Mouse (Mus musculus) hindbrain, embryonic 14.5 days (tissue): ENCODE data around the gene Tmem223. TPM values are rescaled to one million over a fixed set of nuclear protein-coding genes. Genes with fewer than 3 reads are reported as not detected.

Experiments used
- ATAC-seq: fragments of 200-750 bp; cut with Nextera tagmentation; 2 replicates; pipeline ENCODE4 v1.8.0; 2017; ENCODE audit warnings: moderate number of reproducible peaks, mild to moderate bottlenecking, moderate TSS enrichment, moderate library complexity; ENCODE audit not compliant: low FRiP score
- DNase-seq: peaks from one replicate; pipeline ENCODE4 v3.0.0-alpha.2; 2015; ENCODE audit warnings: low spot score
- H3K27ac ChIP-seq: fragments of 300-500 bp; sonication (generic); 2 replicates; pipeline ENCODE4 v1.5.1; 2014; ENCODE audit warnings: mild to moderate bottlenecking, moderate library complexity
- H3K27me3 ChIP-seq: fragments of 300-500 bp; sonication (generic); 2 replicates; pipeline ENCODE4 v1.6.1; 2014; ENCODE audit warnings: mild to moderate bottlenecking, low read length, mixed read lengths; ENCODE audit not compliant: control insufficient read depth, insufficient read depth
- H3K36me3 ChIP-seq: fragments of 300-500 bp; sonication (generic); replicated peaks from 2 replicates; pipeline ENCODE4 v1.6.1; 2014; ENCODE audit not compliant: control insufficient read depth, insufficient read depth
- H3K4me1 ChIP-seq: fragments of 300-500 bp; sonication (generic); replicated peaks from 2 replicates; pipeline ENCODE4 v1.6.1; 2014; ENCODE audit warnings: antibody characterized with exemption, low read length, mixed read lengths; ENCODE audit not compliant: control insufficient read depth, insufficient read depth
- H3K4me2 ChIP-seq: fragments of 300-500 bp; sonication (generic); replicated peaks from 2 replicates; pipeline ENCODE4 v1.6.1; 2014; ENCODE audit warnings: mild to moderate bottlenecking, moderate library complexity
- H3K4me3 ChIP-seq: fragments of 300-500 bp; sonication (generic); replicated peaks from 2 replicates; pipeline ENCODE4 v1.5.1; 2014; ENCODE audit warnings: mild to moderate bottlenecking, low read length
- H3K9ac ChIP-seq: fragments of 300-500 bp; sonication (generic); 2 replicates; pipeline ENCODE4 v1.6.1; 2014
- H3K9me3 ChIP-seq: fragments of 300-500 bp; sonication (generic); 2 replicates; pipeline ENCODE4 v1.6.1; 2016; ENCODE audit warnings: low read length; ENCODE audit not compliant: control insufficient read depth
- WGBS: fragments of 180-500 bp; shearing (Covaris S2); extraction: QIAGEN DNeasy Blood & Tissue Kit; methylation state at CpG from one replicate; pipeline ENCODE4 v1.1.7; 2014; 5-methylcytosine and 5-hydroxymethylcytosine counted together
- polyA plus RNA-seq: library from polyadenylated mRNA; unstranded; fragments of >200 nt; fragmentation: Nextera tagmentation; extraction: Ambion mirVana; gene quantifications from 2 replicates; pipeline ENCODE4 v1.2.1, GENCODE M21; 2014

The Tmem223 gene
- polyA plus RNA-seq, 1 experiment from 2014 or later: 273 TPM

GRCm38 (mm10) chr19:8760757-8761156 is 10.0 kb upstream of the Tmem223 start:
- Histone ChIP-seq H3K9ac (no peak overlapping the region), H3K4me3 (no peak overlapping the region), H3K27me3 (no peaks in the 10 kb centered on the region), H3K36me3 (peaks cover 38% of the 10 kb centered on the region), H3K4me2 (no peak overlapping the region), H3K27ac (no peak overlapping the region), H3K4me1 (peaks cover 23% of the 10 kb centered on the region), H3K9me3 (peaks cover 11% of the 10 kb centered on the region; the same call in 1 of the 2 replicates)
- no peak for DNase-seq
- 83% methylated on average over 2 of the region's 2 CpGs for WGBS
- no peak for ATAC-seq

- H3K9me3 ChIP-seq: peaks cover 11% of the 10 kb centered on the region; the same call in 1 of the 2 replicates
- H3K9ac ChIP-seq: no peak overlapping the region
- H3K4me2 ChIP-seq: no peak overlapping the region
- H3K4me1 ChIP-seq: peaks cover 7% of the 10 kb centered on the region
- WGBS: 97% methylated on average over 4 of the region's 4 CpGs
- H3K27me3 ChIP-seq: no peaks in the 10 kb centered on the region
- H3K4me3 ChIP-seq: no peak overlapping the region
- H3K36me3 ChIP-seq: peaks cover 63% of the 10 kb centered on the region
- ATAC-seq (no peak), DNase-seq (no peak)
- H3K27ac ChIP-seq: no peak overlapping the region
These were observed 7.5 kb upstream of the Tmem223 start for GRCm38 (mm10) chr19:8763276-8763675.

DNA sequence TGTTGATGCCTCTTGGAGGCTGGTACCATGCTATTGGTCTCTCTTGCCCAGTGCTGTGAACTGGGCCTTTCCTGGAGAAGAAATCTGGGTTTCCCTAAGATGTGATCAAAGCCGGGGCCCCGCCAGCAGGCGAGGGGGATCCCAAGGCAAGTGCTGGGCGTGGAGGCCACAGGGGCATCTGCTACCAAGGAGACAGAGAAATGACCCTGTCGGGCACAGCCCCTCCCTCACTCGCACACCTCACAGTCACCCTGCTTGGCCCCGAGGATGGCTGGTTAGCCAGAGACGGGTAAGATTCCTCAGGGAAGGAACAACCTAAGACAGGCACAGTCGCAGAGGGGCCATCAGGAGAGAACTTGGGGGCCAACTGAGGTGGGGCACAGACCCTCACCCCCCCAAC is 5.2 kb upstream of the Tmem223 start:
- Histone ChIP-seq H3K4me1 (peaks cover 5% of the 10 kb centered on the region), H3K4me2 (no peak overlapping the region), H3K36me3 (peaks cover 86% of the 10 kb centered on the region), H3K27me3 (no peaks in the 10 kb centered on the region), H3K4me3 (no peak overlapping the region), H3K27ac (no peak overlapping the region), H3K9me3 (peaks cover 11% of the 10 kb centered on the region; the same call in 1 of the 2 replicates), H3K9ac (no peak overlapping the region)
- DNase-seq: no peak
- WGBS: 96% methylated on average over 9 of the region's 9 CpGs
- no peak for ATAC-seq

GRCm38 (mm10) chr19:8772996-8773395 is 2.2 kb downstream of the Tmem223 start:
- peak overlapping the region; percentile 99 for H3K4me2 ChIP-seq
- H3K27ac ChIP-seq: no peak overlapping the region
- H3K27me3 ChIP-seq: no peaks in the 10 kb centered on the region
- no peak for ATAC-seq
- 84% methylated on average over 5 of the region's 5 CpGs for WGBS
- no peak for DNase-seq
- peak overlapping the region; percentile 68 for H3K4me3 ChIP-seq
- H3K9ac ChIP-seq: 0 out of 2 replicates have a peak overlapping the region, but pooled peaks have one; percentile 96
- H3K4me1 ChIP-seq: peaks cover 38% of the 10 kb centered on the region
- no peaks in the 10 kb centered on the region for H3K9me3 ChIP-seq
- peaks cover 49% of the 10 kb centered on the region for H3K36me3 ChIP-seq

GRCm38 (mm10) chr19:8773409-8773808 is 2.6 kb downstream of the Tmem223 start:
- WGBS: 62% methylated on average over 6 of the region's 6 CpGs
- H3K4me3 ChIP-seq: peak overlapping the region; percentile 68
- peak overlapping the region; percentile 96; the same call in 1 of the 2 replicates for H3K9ac ChIP-seq
- peak overlapping the region; percentile 99; the same call in 1 of the 2 replicates for H3K27ac ChIP-seq
- peaks cover 49% of the 10 kb centered on the region for H3K36me3 ChIP-seq
- ATAC-seq (no peak), DNase-seq (no peak)
- H3K27me3 ChIP-seq: no peaks in the 10 kb centered on the region
- H3K4me2 ChIP-seq: peak overlapping the region; percentile 99
- peaks cover 38% of the 10 kb centered on the region for H3K4me1 ChIP-seq
- no peaks in the 10 kb centered on the region for H3K9me3 ChIP-seq

GRCm38 (mm10) chr19:8774086-8774835 is 3.5 kb downstream of the Tmem223 start, which contains the start of gene Tmem179b:
Gene Tmem179b (minus strand): TSS chr19:8774467.
- no peaks in the 10 kb centered on the region for H3K27me3 ChIP-seq
- H3K9ac ChIP-seq: peak within 1 kb of the TSS; percentile 96
- H3K27ac ChIP-seq: peak within 1 kb of the TSS; percentile 99
- ATAC-seq (peak; percentile 94), DNase-seq (peak; percentile 96)
- H3K4me1 ChIP-seq: peaks cover 38% of the 10 kb centered on the region
- H3K4me2 ChIP-seq: peak within 1 kb of the TSS; percentile 99
- WGBS: under 1% methylated on average over 68 of the region's 68 CpGs
- peaks cover 48% of the 10 kb centered on the region for H3K36me3 ChIP-seq
- peak within 1 kb of the TSS; percentile 68 for H3K4me3 ChIP-seq
- H3K9me3 ChIP-seq: no peaks in the 10 kb centered on the region

DNA sequence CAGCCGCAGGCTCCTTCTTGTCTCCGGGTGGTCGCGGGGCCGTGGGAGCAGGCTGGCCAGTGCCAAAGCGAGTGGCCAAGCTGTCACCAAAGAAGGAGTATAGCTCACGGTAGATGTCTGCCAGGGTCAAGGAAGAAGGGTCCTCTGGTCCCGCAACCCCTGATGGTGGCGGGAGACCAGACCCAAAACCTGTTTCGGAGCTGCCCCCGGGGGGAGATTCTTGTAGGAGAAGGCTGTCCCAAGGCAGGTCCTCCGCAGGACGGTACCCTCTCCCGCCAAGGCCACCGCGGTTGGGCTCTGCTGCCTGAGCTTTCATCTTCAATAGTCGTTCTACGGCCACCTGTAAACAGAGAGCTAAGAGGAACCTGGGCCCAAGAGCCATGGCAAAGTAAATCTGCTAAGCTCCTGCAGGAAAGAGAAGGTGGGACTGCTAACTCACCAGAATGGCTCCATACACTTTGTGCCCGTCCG is 4.2 kb downstream of the Tmem223 start:
- Histone ChIP-seq H3K27me3 (no peaks in the 10 kb centered on the region), H3K4me3 (peak overlapping the region; percentile 68), H3K4me2 (peak overlapping the region; percentile 99), H3K9ac (peak overlapping the region; percentile 96), H3K36me3 (peaks cover 46% of the 10 kb centered on the region), H3K4me1 (peaks cover 38% of the 10 kb centered on the region), H3K9me3 (no peaks in the 10 kb centered on the region), H3K27ac (peak overlapping the region; percentile 99)
- DNase-seq: no peak
- 5% methylated on average over 20 of the region's 20 CpGs for whole genome bisulfite sequencing
- ATAC-seq: peak; percentile 28

DNA sequence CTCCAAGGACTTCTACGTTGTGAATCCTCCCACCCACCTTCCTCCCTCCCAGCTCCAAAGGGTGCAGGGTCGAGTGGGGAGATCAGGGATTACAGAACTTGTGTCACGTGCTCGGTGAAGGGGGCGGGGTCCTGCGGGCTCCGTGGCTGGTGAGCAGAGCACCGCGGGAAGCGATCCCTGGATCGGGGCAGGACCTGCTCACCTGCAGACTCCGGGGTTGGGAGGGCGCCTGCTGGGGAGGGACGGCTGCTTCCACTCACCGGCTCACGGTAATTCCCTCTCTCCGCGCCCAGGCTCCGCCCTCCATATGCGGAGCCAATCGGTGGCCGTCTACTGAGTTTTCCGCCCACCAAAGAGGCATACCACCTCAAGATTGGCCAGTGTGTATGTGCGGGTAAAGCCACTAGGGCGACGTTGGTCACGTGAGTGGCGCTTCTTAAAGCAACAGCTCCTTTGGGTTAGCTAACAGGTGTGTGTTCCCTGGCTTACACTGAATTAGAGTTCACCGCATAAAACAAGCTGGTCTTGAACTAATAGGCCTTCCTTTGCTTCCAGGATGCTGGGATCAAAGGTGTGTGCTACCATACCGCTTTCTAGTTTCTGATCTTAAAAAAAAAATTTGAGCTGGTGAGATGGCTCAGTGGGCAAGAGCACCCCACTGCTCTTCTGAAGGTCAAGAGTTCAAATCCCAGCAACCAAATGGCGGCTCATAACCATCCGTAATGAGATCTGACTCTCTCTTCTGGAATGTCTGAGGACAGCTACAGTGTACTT is 15.4 kb downstream of the Tmem223 start, which contains the start of gene Taf6l:
Taf6l (minus strand) TSS at position 410 of the 774 bp plus-strand sequence.
- DNase-seq: peak; percentile 94
- Histone ChIP-seq H3K9me3 (no peaks in the 10 kb centered on the region), H3K27ac (peak within 1 kb of the TSS; percentile 64), H3K36me3 (peaks cover 34% of the 10 kb centered on the region), H3K9ac (peak within 1 kb of the TSS; percentile 67), H3K4me1 (peaks cover 6% of the 10 kb centered on the region; the same call in 1 of the 2 replicates), H3K4me3 (peak within 1 kb of the TSS; percentile 61), H3K27me3 (no peaks in the 10 kb centered on the region), H3K4me2 (peak within 1 kb of the TSS; percentile 68)
- peak; percentile 99 for ATAC-seq
- under 1% methylated on average over 32 of the region's 32 CpGs for WGBS

DNA sequence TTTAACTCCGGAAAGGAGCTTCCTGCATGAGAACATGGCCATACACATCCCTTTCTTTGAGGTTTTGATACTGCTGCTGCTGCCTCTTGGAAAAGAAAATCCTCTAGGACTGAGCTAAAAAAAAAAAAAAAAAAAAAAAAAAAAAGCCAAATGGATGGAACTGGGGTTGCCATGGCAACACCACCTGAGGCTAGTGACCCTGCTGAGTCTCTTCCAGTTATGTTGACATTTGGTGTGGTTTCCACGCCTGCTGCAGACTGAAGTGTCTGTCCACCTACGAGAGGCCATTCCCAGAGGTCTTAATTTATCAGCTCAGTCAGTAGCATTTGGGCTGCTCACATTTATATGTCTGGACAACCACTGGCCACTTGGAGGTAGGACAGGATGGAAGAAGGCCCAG is 17.7 kb downstream of the Tmem223 start:
- Histone ChIP-seq H3K4me1 (peaks cover 6% of the 10 kb centered on the region; the same call in 1 of the 2 replicates), H3K4me2 (no peak overlapping the region), H3K9ac (peak overlapping the region; percentile 13; the same call in 1 of the 2 replicates), H3K27me3 (no peaks in the 10 kb centered on the region), H3K4me3 (no peak overlapping the region), H3K27ac (peak overlapping the region; percentile 64; the same call in 1 of the 2 replicates), H3K36me3 (peaks cover 26% of the 10 kb centered on the region), H3K9me3 (no peaks in the 10 kb centered on the region)
- DNase-seq (no peak), ATAC-seq (no peak)
- WGBS: 27% methylated on average over 3 of the region's 3 CpGs
